Mouse (Mus musculus) thymus, adult 2 months (tissue): ENCODE results near the gene Fbxo9. TPM values are rescaled to one million over a fixed set of nuclear protein-coding genes. Genes with fewer than 3 reads are reported as not detected.

ENCODE experiments used
- DNase-seq: peaks from one replicate; pipeline ENCODE4 v3.0.0; 2021
- H3K27ac ChIP-seq: fragments of 200-500 bp; 2 replicates; pipeline ENCODE4 v1.5.1; 2012; ENCODE audit warnings: low read length, control low read depth; ENCODE audit not compliant: control insufficient read depth, insufficient read depth
- H3K27me3 ChIP-seq: fragments of 200-500 bp; 2 replicates; pipeline ENCODE4 v1.6.1; 2012; ENCODE audit warnings: mild to moderate bottlenecking, low read length, moderate library complexity, mixed read lengths; ENCODE audit not compliant: control insufficient read depth, insufficient read depth
- H3K36me3 ChIP-seq: fragments of 200-500 bp; 2 replicates; pipeline ENCODE4 v1.6.1; 2012; ENCODE audit warnings: mild to moderate bottlenecking, low read length, moderate library complexity; ENCODE audit not compliant: control insufficient read depth, insufficient read depth
- H3K4me1 ChIP-seq: fragments of 200-500 bp; replicated peaks from 2 replicates; pipeline ENCODE4 v1.6.1; 2012; ENCODE audit warnings: low read length; ENCODE audit not compliant: control insufficient read depth, insufficient read depth
- H3K4me3 ChIP-seq: fragments of 200-500 bp; 2 replicates; pipeline ENCODE4 v1.5.1; 2012; ENCODE audit warnings: mild to moderate bottlenecking, low read length, control low read depth, moderate library complexity; ENCODE audit not compliant: control insufficient read depth, insufficient read depth
- CTCF ChIP-seq: fragments of 200-500 bp; IDR thresholded peaks from 2 replicates; pipeline ENCODE4 v1.5.1; 2012; ENCODE audit warnings: mild to moderate bottlenecking, control low read depth, low read length, moderate library complexity, borderline replicate concordance; ENCODE audit not compliant: control insufficient read depth, poor library complexity, insufficient read depth; ENCODE audit errors: extremely low read depth
- POLR2A ChIP-seq: fragments of 200-500 bp; IDR thresholded peaks from 2 replicates; pipeline ENCODE4 v1.6.1; 2012; ENCODE audit warnings: mild to moderate bottlenecking, low read length, control low read depth, moderate library complexity; ENCODE audit not compliant: control insufficient read depth, poor library complexity, insufficient read depth; ENCODE audit errors: extremely low read depth
- WGBS: fragments of 180-500 bp; shearing (Covaris S2); methylation state at CpG from one replicate; pipeline ENCODE4 v1.1.7; 2018; 5-methylcytosine and 5-hydroxymethylcytosine counted together
- polyA plus RNA-seq: library from polyadenylated mRNA; depleted of rRNA; stranded (reverse); fragments of >200 nt; gene quantifications from 2 replicates; pipeline ENCODE4 v1.2.3, GENCODE M21; 2012

Fbxo9 gene
- polyA plus RNA-seq, 1 experiment: 119 TPM

GRCm38 (mm10) chr9:78064121-78064520 is 44.7 kb downstream of the Fbxo9 start:
- TF ChIP-seq CTCF (no peak), POLR2A (no peak)
- no peaks in the 10 kb centered on the region for H3K4me1 ChIP-seq
- no peaks in the 10 kb centered on the region for H3K27me3 ChIP-seq
- H3K27ac ChIP-seq: no peak overlapping the region
- no peak overlapping the region for H3K4me3 ChIP-seq
- no peak for DNase-seq
- H3K36me3 ChIP-seq: no peaks in the 10 kb centered on the region
- WGBS: 94% methylated on average over 10 of the region's 10 CpGs

- 98% methylated on average over 9 of the region's 9 CpGs for whole genome bisulfite sequencing
- no peak for TF ChIP-seq POLR2A
- TF ChIP-seq CTCF: no peak
- no peak for DNase-seq
- no peaks in the 10 kb centered on the region for H3K36me3 ChIP-seq
- H3K4me1 ChIP-seq: no peaks in the 10 kb centered on the region
- no peak overlapping the region for H3K4me3 ChIP-seq
- H3K27me3 ChIP-seq: no peaks in the 10 kb centered on the region
- H3K27ac ChIP-seq: no peak overlapping the region
These were observed 46.5 kb downstream of the Fbxo9 start for GRCm38 (mm10) chr9:78062392-78062791.

- Histone ChIP-seq H3K4me1 (no peaks in the 10 kb centered on the region), H3K27me3 (no peaks in the 10 kb centered on the region), H3K36me3 (no peaks in the 10 kb centered on the region), H3K27ac (no peak overlapping the region), H3K4me3 (no peak overlapping the region)
- no peak for TF ChIP-seq POLR2A
- TF ChIP-seq CTCF: no peak
- DNase-seq: no peak
- 89% methylated on average over 16 of the region's 16 CpGs for WGBS
These were observed 49.2 kb downstream of the Fbxo9 start for GRCm38 (mm10) chr9:78059525-78060120.

GRCm38 (mm10) chr9:78054298-78054697 is 54.6 kb downstream of the Fbxo9 start:
- DNase-seq: no peak
- Histone ChIP-seq H3K36me3 (no peaks in the 10 kb centered on the region), H3K4me3 (no peak overlapping the region), H3K27me3 (no peaks in the 10 kb centered on the region), H3K4me1 (no peaks in the 10 kb centered on the region), H3K27ac (no peak overlapping the region)
- WGBS: 95% methylated on average over 3 of the region's 3 CpGs
- TF ChIP-seq CTCF (no peak), POLR2A (no peak)

GRCm38 (mm10) chr9:78053821-78054220 is 55.0 kb downstream of the Fbxo9 start:
- no peak for DNase-seq
- Histone ChIP-seq H3K27me3 (no peaks in the 10 kb centered on the region), H3K36me3 (no peaks in the 10 kb centered on the region), H3K27ac (no peak overlapping the region), H3K4me3 (no peak overlapping the region), H3K4me1 (no peaks in the 10 kb centered on the region)
- 91% methylated on average over 8 of the region's 8 CpGs for WGBS
- no peak for TF ChIP-seq CTCF
- TF ChIP-seq POLR2A: no peak

GRCm38 (mm10) chr9:78051677-78052076 is 57.2 kb downstream of the Fbxo9 start, which contains the start of gene Gcm1:
Gene Gcm1 (plus strand): TSS chr9:78051924.
- DNase-seq: no peak
- 88% methylated on average over 3 of the region's 3 CpGs for WGBS
- TF ChIP-seq POLR2A (no peak), CTCF (no peak)
- Histone ChIP-seq H3K4me1 (no peaks in the 10 kb centered on the region), H3K36me3 (no peaks in the 10 kb centered on the region), H3K27ac (no peak within 1 kb of the TSS), H3K4me3 (no peak within 1 kb of the TSS), H3K27me3 (no peaks in the 10 kb centered on the region)

- H3K27me3 ChIP-seq: no peaks in the 10 kb centered on the region
- no peaks in the 10 kb centered on the region for H3K4me1 ChIP-seq
- H3K27ac ChIP-seq: no peak overlapping the region
- DNase-seq: no peak
- no peak overlapping the region for H3K4me3 ChIP-seq
- TF ChIP-seq CTCF: no peak
- TF ChIP-seq POLR2A: no peak
- H3K36me3 ChIP-seq: no peaks in the 10 kb centered on the region
- WGBS: 48% methylated on average over 5 of the region's 5 CpGs
These were observed 58.4 kb downstream of the Fbxo9 start for GRCm38 (mm10) chr9:78050452-78050970.
